Mouse (Mus musculus) intestine, postnatal 0 days (tissue): ENCODE results near the gene Cyfip2. TPM values are rescaled to one million over a fixed set of nuclear protein-coding genes. Genes with fewer than 3 reads are reported as not detected.

ENCODE experiments used
- ATAC-seq: fragments of 200-750 bp; cut with Nextera tagmentation; 2 replicates; pipeline ENCODE4 v1.8.0; 2017; ENCODE audit warnings: mild to moderate bottlenecking, moderate TSS enrichment, moderate library complexity
- H3K27ac ChIP-seq: fragments of 300-500 bp; sonication (generic); 2 replicates; pipeline ENCODE4 v1.5.1; 2014; ENCODE audit warnings: mild to moderate bottlenecking, low read depth, low read length, moderate library complexity
- H3K27me3 ChIP-seq: fragments of 300-500 bp; sonication (generic); replicated peaks from 2 replicates; pipeline ENCODE4 v1.6.1; 2014; ENCODE audit warnings: low read length, mixed read lengths; ENCODE audit not compliant: control insufficient read depth, insufficient read depth
- H3K36me3 ChIP-seq: fragments of 300-500 bp; sonication (generic); 2 replicates; pipeline ENCODE4 v1.6.1; 2014; ENCODE audit warnings: mild to moderate bottlenecking, moderate library complexity; ENCODE audit not compliant: control insufficient read depth, insufficient read depth
- H3K4me1 ChIP-seq: fragments of 300-500 bp; sonication (generic); replicated peaks from 2 replicates; pipeline ENCODE4 v1.6.1; 2014; ENCODE audit warnings: antibody characterized with exemption, low read length, mixed read lengths; ENCODE audit not compliant: control insufficient read depth, insufficient read depth
- H3K4me2 ChIP-seq: fragments of 300-500 bp; sonication (generic); replicated peaks from 2 replicates; pipeline ENCODE4 v1.6.1; 2014; ENCODE audit warnings: low read depth, mild to moderate bottlenecking, moderate library complexity
- H3K4me3 ChIP-seq: fragments of 300-500 bp; sonication (generic); 2 replicates; pipeline ENCODE4 v1.5.1; 2014; ENCODE audit warnings: low read depth, low read length
- H3K9ac ChIP-seq: fragments of 300-500 bp; sonication (generic); 2 replicates; pipeline ENCODE4 v1.6.1; 2014; ENCODE audit warnings: mild to moderate bottlenecking, low read depth, low read length
- H3K9me3 ChIP-seq: fragments of 300-500 bp; sonication (generic); 2 replicates; pipeline ENCODE4 v1.6.1; 2016; ENCODE audit warnings: mixed run types; ENCODE audit not compliant: control insufficient read depth
- CTCF ChIP-seq: sonication (generic); IDR thresholded peaks from 2 replicates; pipeline ENCODE4 v1.5.1; 2016; ENCODE audit warnings: low read depth, mild to moderate bottlenecking, control low read depth, antibody characterized with exemption, moderate library complexity
- WGBS: fragments of 180-500 bp; shearing (Covaris S2); extraction: QIAGEN DNeasy Blood & Tissue Kit; methylation state at CpG from one replicate; pipeline ENCODE4 v1.1.7; 2014; 5-methylcytosine and 5-hydroxymethylcytosine counted together
- polyA plus RNA-seq: library from polyadenylated mRNA; unstranded; fragments of >200 nt; fragmentation: Nextera tagmentation; extraction: Ambion mirVana; gene quantifications from 2 replicates; pipeline ENCODE4 v1.2.1, GENCODE M21; 2015

Cyfip2 gene
- polyA plus RNA-seq, 1 experiment from 2014 or later, result 2.0 TPM

DNA sequence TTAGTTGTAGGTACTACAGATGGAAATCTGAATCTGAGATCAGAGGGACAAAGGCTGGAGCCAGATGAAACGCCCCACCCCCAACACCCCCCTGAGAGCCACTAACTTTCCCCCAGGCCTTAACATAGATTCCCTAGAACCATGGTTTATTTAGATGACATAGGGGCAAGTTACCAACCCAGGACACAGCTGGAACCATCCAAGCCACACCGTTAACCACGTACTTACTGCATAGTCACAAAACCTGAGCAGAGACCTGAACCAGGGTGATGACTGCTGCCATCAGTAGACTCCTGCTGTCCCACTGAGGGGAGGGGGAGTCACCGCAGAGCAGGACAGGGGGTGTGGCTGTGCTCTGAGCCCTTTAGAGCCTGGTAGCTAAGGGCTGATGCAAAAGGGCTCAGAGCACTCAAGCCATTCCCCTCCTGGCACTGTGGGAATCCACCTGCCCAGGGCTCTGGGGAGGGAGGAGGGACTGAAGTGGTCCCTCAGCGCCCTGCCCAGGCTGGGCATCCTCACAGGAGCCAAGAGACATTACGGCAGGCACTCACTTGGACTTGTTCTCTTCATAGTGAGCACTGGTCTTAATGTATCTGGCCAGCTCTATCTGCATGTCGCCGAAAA, 40.5 kb downstream of the Cyfip2 start:
- no peaks in the 10 kb centered on the region for H3K4me1 ChIP-seq
- H3K9me3 ChIP-seq, result no peaks in the 10 kb centered on the region
- 79% methylated on average over 8 of the region's 8 CpGs for WGBS
- H3K9ac ChIP-seq, result no peak overlapping the region
- no peak overlapping the region for H3K27ac ChIP-seq
- H3K4me2 ChIP-seq, result no peak overlapping the region
- H3K36me3 ChIP-seq, result no peaks in the 10 kb centered on the region
- TF ChIP-seq CTCF, result no peak
- no peaks in the 10 kb centered on the region for H3K27me3 ChIP-seq
- ATAC-seq, result no peak
- no peak overlapping the region for H3K4me3 ChIP-seq

- Histone ChIP-seq H3K4me1 (no peaks in the 10 kb centered on the region), H3K27ac (no peak overlapping the region), H3K27me3 (no peaks in the 10 kb centered on the region), H3K4me2 (no peak overlapping the region), H3K9ac (no peak overlapping the region), H3K9me3 (no peaks in the 10 kb centered on the region), H3K36me3 (no peaks in the 10 kb centered on the region), H3K4me3 (no peak overlapping the region)
- no peak for TF ChIP-seq CTCF
- 68% methylated on average over 3 of the region's 3 CpGs for WGBS
- ATAC-seq, result no peak
These were observed 42.8 kb downstream of the Cyfip2 start for GRCm38 (mm10) chr11:46269893-46270292.

- Histone ChIP-seq H3K27me3 (no peaks in the 10 kb centered on the region), H3K9ac (no peak overlapping the region), H3K4me3 (no peak overlapping the region), H3K36me3 (no peaks in the 10 kb centered on the region), H3K27ac (no peak overlapping the region), H3K4me1 (no peaks in the 10 kb centered on the region), H3K9me3 (no peaks in the 10 kb centered on the region), H3K4me2 (no peak overlapping the region)
- TF ChIP-seq CTCF, result no peak
- 68% methylated on average over 9 of the region's 9 CpGs for WGBS
- ATAC-seq, result no peak
These were observed 43.3 kb downstream of the Cyfip2 start for GRCm38 (mm10) chr11:46269391-46269790.

DNA sequence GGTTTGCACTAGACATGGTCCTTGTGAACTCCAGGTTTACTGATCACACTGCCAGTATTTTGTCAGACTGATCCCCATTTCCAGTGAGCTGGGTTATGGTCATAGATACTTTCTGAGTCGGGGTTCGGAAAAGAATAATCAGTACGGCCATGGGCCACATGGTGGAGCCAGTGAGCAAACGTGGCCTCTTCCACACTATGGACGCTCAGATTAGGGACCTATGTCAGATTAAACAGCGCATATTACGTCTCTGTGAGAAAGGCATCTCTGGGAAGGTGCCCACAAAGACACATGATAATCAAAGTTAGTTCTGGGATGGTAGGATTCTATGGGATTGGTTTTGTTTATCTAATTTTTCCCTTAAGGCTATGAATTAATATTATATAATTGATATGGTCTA, 43.7 kb downstream of the Cyfip2 start:
- peak; percentile 87 for TF ChIP-seq CTCF
- WGBS, result 24% methylated on average over 7 of the region's 7 CpGs
- Histone ChIP-seq H3K9me3 (no peaks in the 10 kb centered on the region), H3K4me1 (no peaks in the 10 kb centered on the region), H3K36me3 (no peaks in the 10 kb centered on the region), H3K27ac (no peak overlapping the region), H3K9ac (no peak overlapping the region), H3K4me3 (no peak overlapping the region), H3K27me3 (no peaks in the 10 kb centered on the region), H3K4me2 (no peak overlapping the region)
- ATAC-seq, result no peak

GRCm38 (mm10) chr11:46265031-46265786, 47.5 kb downstream of the Cyfip2 start:
- no peaks in the 10 kb centered on the region for H3K27me3 ChIP-seq
- no peaks in the 10 kb centered on the region for H3K9me3 ChIP-seq
- H3K36me3 ChIP-seq, result no peaks in the 10 kb centered on the region
- no peak overlapping the region for H3K4me2 ChIP-seq
- H3K9ac ChIP-seq, result no peak overlapping the region
- H3K4me3 ChIP-seq, result no peak overlapping the region
- no peak overlapping the region for H3K27ac ChIP-seq
- TF ChIP-seq CTCF, result no peak
- ATAC-seq, result no peak
- H3K4me1 ChIP-seq, result no peaks in the 10 kb centered on the region
- WGBS, result 76% methylated on average over 11 of the region's 11 CpGs

DNA sequence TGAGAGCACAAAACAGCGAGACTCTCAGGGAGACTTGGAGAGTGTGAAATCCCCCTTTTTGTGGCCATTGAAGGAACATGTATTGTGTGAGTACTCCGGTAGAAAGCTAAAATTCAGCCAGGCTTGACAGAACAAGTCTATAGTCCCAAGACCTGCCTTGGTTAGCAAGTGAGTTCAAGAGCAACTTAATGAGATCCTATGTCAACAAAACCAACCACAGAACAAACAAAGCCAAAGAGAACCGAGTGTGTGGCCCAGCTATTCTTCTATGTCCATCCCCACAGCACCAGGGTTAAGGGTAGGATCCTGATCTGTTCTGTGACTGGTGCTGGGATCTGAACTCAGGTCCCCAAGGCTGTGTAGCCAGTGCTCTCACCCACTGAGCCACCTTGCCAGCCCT, 48.1 kb downstream of the Cyfip2 start:
- H3K9ac ChIP-seq, result no peak overlapping the region
- no peaks in the 10 kb centered on the region for H3K36me3 ChIP-seq
- 68% methylated on average over 3 of the region's 3 CpGs for WGBS
- no peak overlapping the region for H3K27ac ChIP-seq
- ATAC-seq, result no peak
- H3K4me1 ChIP-seq, result no peaks in the 10 kb centered on the region
- TF ChIP-seq CTCF, result no peak
- no peak overlapping the region for H3K4me3 ChIP-seq
- H3K27me3 ChIP-seq, result no peaks in the 10 kb centered on the region
- no peak overlapping the region for H3K4me2 ChIP-seq
- no peaks in the 10 kb centered on the region for H3K9me3 ChIP-seq
